Mouse (Mus musculus): ENCODE data around the gene Kntc1.

Kntc1 gene

DNA sequence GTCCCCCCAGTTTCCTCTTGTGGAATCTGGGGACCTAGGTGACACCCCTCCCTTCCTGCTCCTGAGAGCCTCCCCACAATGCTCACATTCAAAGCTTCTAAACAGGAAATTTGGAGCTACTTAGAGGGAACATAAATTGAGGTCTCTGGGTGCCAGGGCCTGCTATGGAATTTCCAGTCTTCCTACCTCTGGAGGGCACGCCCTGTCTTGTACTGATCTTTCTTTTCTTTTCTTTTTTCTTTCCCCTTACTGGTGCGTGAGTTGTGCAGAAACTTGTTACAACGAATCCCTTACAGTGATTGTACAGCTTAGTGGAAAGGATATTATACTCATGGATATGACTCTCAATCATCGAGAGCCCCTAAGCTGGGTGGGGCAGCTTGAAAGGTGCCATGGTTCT is 120.1 kb downstream of the Kntc1 start:
- DNase-seq (ENCODE audit: low read depth) = no peak
